Mouse (Mus musculus): ENCODE measurements around the gene Rpl24.

DNA sequence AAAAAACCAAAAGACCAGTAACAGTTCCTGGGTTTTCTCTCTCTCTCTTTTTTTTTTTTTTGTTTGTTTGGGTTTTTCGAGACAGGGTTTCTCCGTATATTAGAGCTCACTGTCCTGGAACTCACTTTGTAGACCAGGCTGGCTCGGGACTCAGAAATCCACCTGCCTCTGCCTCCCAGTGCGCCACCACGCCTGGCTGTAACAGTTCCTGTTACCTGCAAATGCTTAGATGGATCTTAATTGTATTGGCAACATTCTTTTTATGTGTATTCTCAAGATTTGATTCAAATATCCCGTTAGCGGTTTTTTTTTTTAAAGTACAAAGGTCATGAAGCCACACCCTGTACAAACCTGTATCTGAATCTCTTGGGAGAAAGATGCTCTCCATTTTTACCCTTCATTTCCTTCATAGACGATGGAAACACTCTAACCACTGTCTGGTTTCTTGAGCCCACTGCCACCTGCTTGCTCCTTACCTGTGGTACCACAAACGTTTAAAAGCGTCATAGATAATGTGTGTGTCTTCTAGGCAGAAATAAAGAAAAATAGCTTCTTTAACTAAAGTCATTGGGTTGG is 6.6 kb downstream of the Rpl24 start:
- TF ChIP-seq POLR2A (IDR thresholded peaks at IDR 0.05; ENCODE audit: insufficient read depth, low read depth, low read length) (no peak), CTCF (IDR thresholded peaks at IDR 0.05; ENCODE audit: insufficient read depth, low read depth, low read length) (no peak)
